Mouse (Mus musculus): ENCODE data around the gene Igfbp5.

DNA sequence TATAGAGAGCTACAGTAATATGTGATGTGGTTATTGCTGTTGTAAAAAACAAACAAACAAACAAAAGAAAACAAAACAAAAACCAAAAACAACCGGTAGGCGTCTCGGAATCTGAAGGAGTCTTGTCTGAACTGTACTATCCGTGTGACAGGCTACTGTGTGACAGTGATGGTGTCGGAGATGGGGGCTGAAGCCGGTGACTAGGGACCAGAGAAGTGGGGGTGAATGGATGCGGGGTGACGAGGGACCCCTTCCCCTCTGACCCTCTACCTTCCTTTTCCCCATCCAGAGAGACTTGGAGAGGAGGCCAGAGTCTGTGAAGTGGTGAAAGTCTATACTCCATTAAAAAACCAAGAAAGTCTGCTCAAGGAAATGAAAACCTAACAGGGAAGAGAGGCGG, 16.4 kb downstream of the Igfbp5 start:
- TF ChIP-seq GATA1 (IDR thresholded peaks at IDR 0.05; ENCODE audit: borderline replicate concordance, low read length) (no peak), FLI1 (IDR thresholded peaks at IDR 0.05; ENCODE audit: low read length) (no peak)

All from megakaryocyte, embryonic 14.5 days (primary cell).